Mouse (Mus musculus): ENCODE measurements at regions not wholly inside any gene's neighbourhood (a gene's known extent, or its start where the extent isn't known, plus 50 kb on each side); places are given as distances from the start of the nearest gene placed in this dataset.

GRCm38 (mm10) chr15:61812671-61813070 lies 889.9 kb upstream of the A1bg start:
- Histone ChIP-seq H3K4me2 (replicated peaks) (no peak overlapping the region), H3K9ac (replicated peaks) (no peak overlapping the region), H3K4me3 (replicated peaks) (no peak overlapping the region), H3K4me1 (replicated peaks) (no peaks in the 10 kb centered on the region), H3K27ac (no peak overlapping the region), H3K36me3 (no peaks in the 10 kb centered on the region), H3K27me3 (no peaks in the 10 kb centered on the region), H3K9me3 (no peaks in the 10 kb centered on the region)
- ATAC-seq = no peak
- 77% methylated on average over 2 of the region's 2 CpGs for WGBS

GRCm38 (mm10) chr15:61805379-61805778 lies 882.6 kb upstream of the A1bg start:
- Histone ChIP-seq H3K27me3 (no peaks in the 10 kb centered on the region), H3K4me2 (replicated peaks) (no peak overlapping the region), H3K4me3 (replicated peaks) (no peak overlapping the region), H3K4me1 (replicated peaks) (no peaks in the 10 kb centered on the region), H3K36me3 (no peaks in the 10 kb centered on the region), H3K9ac (replicated peaks) (no peak overlapping the region), H3K27ac (no peak overlapping the region), H3K9me3 (no peaks in the 10 kb centered on the region)
- no peak for ATAC-seq
- 88% methylated on average over 2 of the region's 2 CpGs for WGBS

- no peak for ATAC-seq
- WGBS = 83% methylated on average over 4 of the region's 4 CpGs
These were observed 877.3 kb upstream of the A1bg start for GRCm38 (mm10) chr15:61800155-61800554.

GRCm38 (mm10) chr15:61797827-61798226 lies 875.0 kb upstream of the A1bg start:
- Histone ChIP-seq H3K36me3 (no peaks in the 10 kb centered on the region), H3K9me3 (no peaks in the 10 kb centered on the region), H3K27ac (no peak overlapping the region), H3K4me2 (replicated peaks) (no peak overlapping the region), H3K27me3 (no peaks in the 10 kb centered on the region), H3K4me3 (replicated peaks) (no peak overlapping the region), H3K4me1 (replicated peaks) (no peaks in the 10 kb centered on the region), H3K9ac (replicated peaks) (no peak overlapping the region)
- ATAC-seq = no peak
- WGBS = 84% methylated on average over 1 of the region's 1 CpGs

More at GRCm38 (mm10) chr15:61800155-61800554, 877.3 kb upstream of the A1bg start:
- H3K4me2 ChIP-seq (replicated peaks) = no peak overlapping the region
- no peaks in the 10 kb centered on the region for H3K4me1 ChIP-seq (replicated peaks)
- no peaks in the 10 kb centered on the region for H3K36me3 ChIP-seq
- H3K9ac ChIP-seq (replicated peaks) = no peak overlapping the region
- H3K27ac ChIP-seq = no peak overlapping the region
- no peak overlapping the region for H3K4me3 ChIP-seq (replicated peaks)
- no peaks in the 10 kb centered on the region for H3K27me3 ChIP-seq
- H3K9me3 ChIP-seq = no peaks in the 10 kb centered on the region

GRCm38 (mm10) chr15:61794506-61794905 lies 871.7 kb upstream of the A1bg start:
- H3K9me3 ChIP-seq = no peaks in the 10 kb centered on the region
- H3K9ac ChIP-seq (replicated peaks) = no peak overlapping the region
- no peak overlapping the region for H3K27ac ChIP-seq
- no peak overlapping the region for H3K4me3 ChIP-seq (replicated peaks)
- no peak overlapping the region for H3K4me2 ChIP-seq (replicated peaks)
- no peaks in the 10 kb centered on the region for H3K36me3 ChIP-seq
- H3K27me3 ChIP-seq = no peaks in the 10 kb centered on the region
- ATAC-seq = no peak
- WGBS = 83% methylated on average over 3 of the region's 3 CpGs
- H3K4me1 ChIP-seq (replicated peaks) = no peaks in the 10 kb centered on the region

- H3K4me1 ChIP-seq (replicated peaks) = no peaks in the 10 kb centered on the region
- no peak overlapping the region for H3K4me3 ChIP-seq (replicated peaks)
- 83% methylated on average over 7 of the region's 7 CpGs for WGBS
- ATAC-seq = no peak
- no peak overlapping the region for H3K27ac ChIP-seq
- no peaks in the 10 kb centered on the region for H3K9me3 ChIP-seq
- no peaks in the 10 kb centered on the region for H3K36me3 ChIP-seq
- no peak overlapping the region for H3K9ac ChIP-seq (replicated peaks)
- no peak overlapping the region for H3K4me2 ChIP-seq (replicated peaks)
- H3K27me3 ChIP-seq = no peaks in the 10 kb centered on the region
These were observed 867.2 kb upstream of the A1bg start for GRCm38 (mm10) chr15:61789847-61790562.

- H3K4me3 ChIP-seq (replicated peaks) = no peak overlapping the region
- no peak overlapping the region for H3K9ac ChIP-seq (replicated peaks)
- H3K27ac ChIP-seq = no peak overlapping the region
- H3K36me3 ChIP-seq = no peaks in the 10 kb centered on the region
- no peak overlapping the region for H3K4me2 ChIP-seq (replicated peaks)
- no peak for ATAC-seq
- H3K4me1 ChIP-seq (replicated peaks) = no peaks in the 10 kb centered on the region
- 90% methylated on average over 1 of the region's 1 CpGs for WGBS
- no peaks in the 10 kb centered on the region for H3K27me3 ChIP-seq
- H3K9me3 ChIP-seq = no peaks in the 10 kb centered on the region
These were observed 864.2 kb upstream of the A1bg start for GRCm38 (mm10) chr15:61787046-61787445.

GRCm38 (mm10) chr15:61781531-61781930 lies 858.7 kb upstream of the A1bg start:
- H3K4me2 ChIP-seq (replicated peaks) = no peak overlapping the region
- H3K9ac ChIP-seq (replicated peaks) = no peak overlapping the region
- no peaks in the 10 kb centered on the region for H3K36me3 ChIP-seq
- no peak overlapping the region for H3K27ac ChIP-seq
- no peak overlapping the region for H3K4me3 ChIP-seq (replicated peaks)
- no peaks in the 10 kb centered on the region for H3K4me1 ChIP-seq (replicated peaks)
- no peaks in the 10 kb centered on the region for H3K27me3 ChIP-seq
- ATAC-seq = no peak
- H3K9me3 ChIP-seq = no peaks in the 10 kb centered on the region
- WGBS = 78% methylated on average over 2 of the region's 2 CpGs

- Histone ChIP-seq H3K4me2 (replicated peaks) (no peak overlapping the region), H3K4me1 (replicated peaks) (no peaks in the 10 kb centered on the region), H3K9ac (replicated peaks) (no peak overlapping the region), H3K4me3 (replicated peaks) (no peak overlapping the region), H3K9me3 (no peaks in the 10 kb centered on the region), H3K27ac (no peak overlapping the region), H3K27me3 (no peaks in the 10 kb centered on the region), H3K36me3 (no peaks in the 10 kb centered on the region)
- ATAC-seq = no peak
- 91% methylated on average over 4 of the region's 4 CpGs for WGBS
These were observed 850.2 kb upstream of the A1bg start for GRCm38 (mm10) chr15:61772996-61773395.

- Histone ChIP-seq H3K36me3 (no peaks in the 10 kb centered on the region), H3K4me2 (replicated peaks) (no peak overlapping the region), H3K9me3 (no peaks in the 10 kb centered on the region), H3K9ac (replicated peaks) (no peak overlapping the region), H3K27me3 (no peaks in the 10 kb centered on the region), H3K4me3 (replicated peaks) (no peak overlapping the region), H3K4me1 (replicated peaks) (no peaks in the 10 kb centered on the region), H3K27ac (no peak overlapping the region)
- 73% methylated on average over 14 of the region's 14 CpGs for WGBS
- ATAC-seq = no peak
These were observed 848.1 kb upstream of the A1bg start for GRCm38 (mm10) chr15:61770721-61771542.

GRCm38 (mm10) chr15:61766544-61767094 lies 843.8 kb upstream of the A1bg start:
- Histone ChIP-seq H3K4me1 (replicated peaks) (no peaks in the 10 kb centered on the region), H3K9ac (replicated peaks) (no peak overlapping the region), H3K4me3 (replicated peaks) (no peak overlapping the region), H3K4me2 (replicated peaks) (no peak overlapping the region), H3K27me3 (no peaks in the 10 kb centered on the region), H3K27ac (no peak overlapping the region), H3K36me3 (no peaks in the 10 kb centered on the region), H3K9me3 (no peaks in the 10 kb centered on the region)
- ATAC-seq = no peak
- WGBS = 63% methylated on average over 2 of the region's 2 CpGs

GRCm38 (mm10) chr15:61753802-61754201 lies 831.0 kb upstream of the A1bg start:
- no peak overlapping the region for H3K27ac ChIP-seq
- H3K9me3 ChIP-seq = no peaks in the 10 kb centered on the region
- no peak overlapping the region for H3K4me2 ChIP-seq (replicated peaks)
- ATAC-seq = no peak
- no peaks in the 10 kb centered on the region for H3K36me3 ChIP-seq
- H3K27me3 ChIP-seq = no peaks in the 10 kb centered on the region
- WGBS = 93% methylated on average over 2 of the region's 2 CpGs
- no peak overlapping the region for H3K9ac ChIP-seq (replicated peaks)
- no peaks in the 10 kb centered on the region for H3K4me1 ChIP-seq (replicated peaks)
- H3K4me3 ChIP-seq (replicated peaks) = no peak overlapping the region

Data from midbrain, embryonic 13.5 days (tissue).